Mouse (Mus musculus): ENCODE measurements around the gene Wdsub1.

Gene Wdsub1

GRCm38 (mm10) chr2:59881831-59882741 lies at the start of gene Wdsub1:
Gene Wdsub1, minus strand, starts transcription at chr2:59882591.
- peak; percentile 96 for DNase-seq (ENCODE audit: low read depth, low spot score)

GRCm38 (mm10) chr2:59913610-59914009 lies 31.2 kb upstream of the Wdsub1 start:
- no peak for DNase-seq (ENCODE audit: low read depth, low spot score)

- DNase-seq (ENCODE audit: low read depth, low spot score): no peak
These were observed 25.7 kb upstream of the Wdsub1 start for GRCm38 (mm10) chr2:59908048-59908447.

GRCm38 (mm10) chr2:59904007-59904406 lies 21.6 kb upstream of the Wdsub1 start:
- DNase-seq (ENCODE audit: low read depth, low spot score): no peak

- DNase-seq (ENCODE audit: low read depth, low spot score): no peak
These were observed 16.3 kb upstream of the Wdsub1 start for GRCm38 (mm10) chr2:59898666-59899065.

GRCm38 (mm10) chr2:59898105-59898504 lies 15.7 kb upstream of the Wdsub1 start:
- DNase-seq (ENCODE audit: low read depth, low spot score): no peak

- DNase-seq (ENCODE audit: low read depth, low spot score): no peak
These were observed 14.4 kb upstream of the Wdsub1 start for GRCm38 (mm10) chr2:59896837-59897236.

GRCm38 (mm10) chr2:59896400-59896799 lies 14.0 kb upstream of the Wdsub1 start:
- DNase-seq (ENCODE audit: low read depth, low spot score): no peak

GRCm38 (mm10) chr2:59889699-59890098 lies 7.3 kb upstream of the Wdsub1 start:
- peak; percentile 58 for DNase-seq (ENCODE audit: low read depth, low spot score)

GRCm38 (mm10) chr2:59882742-59883281 lies 421 bp upstream of the Wdsub1 start:
- no peak for DNase-seq (ENCODE audit: low read depth, low spot score)

- no peak for DNase-seq (ENCODE audit: low read depth, low spot score)
These were observed 987 bp downstream of the Wdsub1 start for GRCm38 (mm10) chr2:59881404-59881803.

GRCm38 (mm10) chr2:59878221-59878620 lies 4.2 kb downstream of the Wdsub1 start:
- no peak for DNase-seq (ENCODE audit: low read depth, low spot score)

GRCm38 (mm10) chr2:59877335-59877734 lies 5.1 kb downstream of the Wdsub1 start:
- DNase-seq (ENCODE audit: low read depth, low spot score): no peak

GRCm38 (mm10) chr2:59876482-59876881 lies 5.9 kb downstream of the Wdsub1 start:
- DNase-seq (ENCODE audit: low read depth, low spot score): no peak

GRCm38 (mm10) chr2:59870526-59870925 lies 11.9 kb downstream of the Wdsub1 start:
- no peak for DNase-seq (ENCODE audit: low read depth, low spot score)

- no peak for DNase-seq (ENCODE audit: low read depth, low spot score)
These were observed 19.8 kb downstream of the Wdsub1 start for GRCm38 (mm10) chr2:59862618-59863017.

- no peak for DNase-seq (ENCODE audit: low read depth, low spot score)
These were observed 28.0 kb downstream of the Wdsub1 start for GRCm38 (mm10) chr2:59854363-59854762.

- DNase-seq (ENCODE audit: low read depth, low spot score): no peak
These were observed 28.8 kb downstream of the Wdsub1 start for GRCm38 (mm10) chr2:59853543-59853942.

- DNase-seq (ENCODE audit: low read depth, low spot score): no peak
These were observed 29.5 kb downstream of the Wdsub1 start for GRCm38 (mm10) chr2:59852916-59853315.

- peak; percentile 20 for DNase-seq (ENCODE audit: low read depth, low spot score)
These were observed 30.5 kb downstream of the Wdsub1 start for GRCm38 (mm10) chr2:59851885-59852284.

GRCm38 (mm10) chr2:59843848-59844247 lies 38.5 kb downstream of the Wdsub1 start:
- no peak for DNase-seq (ENCODE audit: low read depth, low spot score)

- DNase-seq (ENCODE audit: low read depth, low spot score): no peak
These were observed 39.2 kb downstream of the Wdsub1 start for GRCm38 (mm10) chr2:59843156-59843555.

GRCm38 (mm10) chr2:59842556-59843008 lies 39.8 kb downstream of the Wdsub1 start:
- no peak for DNase-seq (ENCODE audit: low read depth, low spot score)
